ENCODE assay signal across 13 mouse cellular contexts in genomic region chr9:116906955-116907354, GRCm38 (mm10).
DNase-seq lines count a peak whose midpoint lies in the region; ATAC-seq and TF ChIP-seq lines count a peak whose summit lies in the region.
"Had no signal": no experiment of that assay in that cellular context is flagged by ENCODE, and none has a peak within 500 bp of the region (broad histone marks: within the 10 kb centered on the region; RNA-seq: fewer than 3 reads in every experiment).

No protein-coding gene starts in this region.

- TF ChIP-seq CTCF in hindbrain, postnatal 0 days (IDR thresholded peaks at IDR 0.05; ENCODE audit: low read depth): peak; percentile 61
- TF ChIP-seq CTCF in lung, postnatal 0 days (IDR thresholded peaks at IDR 0.05): peak; percentile 54
- peak; percentile 31; the same call in 1 of the 2 replicates for TF ChIP-seq CTCF in bone marrow, adult 2 months (IDR thresholded peaks at IDR 0.05; ENCODE audit: control insufficient read depth, insufficient read depth, low read length)

- H3K27ac ChIP-seq in hindbrain, postnatal 0 days: no peak overlapping the region
- H3K27ac ChIP-seq in hindbrain, embryonic 12.5 days: no peak overlapping the region
- H3K27ac ChIP-seq in lung, postnatal 0 days (ENCODE audit: low read length): no peak overlapping the region
- no peak overlapping the region for H3K27ac ChIP-seq in bone marrow, adult 2 months (ENCODE audit: control insufficient read depth, insufficient read depth, low read depth, low read length, poor library complexity)
- H3K27ac ChIP-seq: heart, embryonic 10.5 days; limb, embryonic 13.5 days had no signal

- ATAC-seq in hindbrain, postnatal 0 days: no peak
- ATAC-seq in hindbrain, embryonic 12.5 days (ENCODE audit: low FRiP score): no peak
- ATAC-seq in lung, postnatal 0 days: no peak
- ATAC-seq: activated CD4-positive, CD25-positive, alpha-beta regulatory T cell, adult 4 months had no signal

- no peak for TF ChIP-seq POLR2A in bone marrow, adult 2 months (IDR thresholded peaks at IDR 0.05; ENCODE audit: borderline replicate concordance, control insufficient read depth, low read depth, low read length)

- no peaks in the 10 kb centered on the region for H3K9me3 ChIP-seq in hindbrain, postnatal 0 days (ENCODE audit: low read length)
- H3K9me3 ChIP-seq in hindbrain, embryonic 12.5 days (replicated peaks): no peaks in the 10 kb centered on the region
- no peaks in the 10 kb centered on the region for H3K9me3 ChIP-seq in lung, postnatal 0 days (ENCODE audit: low read length)
- H3K9me3 ChIP-seq: heart, embryonic 10.5 days; limb, embryonic 13.5 days had no signal

- 64% methylated on average over 4 of the region's 4 CpGs for WGBS in hindbrain, postnatal 0 days
- 66% methylated on average over 4 of the region's 4 CpGs for WGBS in hindbrain, embryonic 12.5 days
- 54% methylated on average over 4 of the region's 4 CpGs for WGBS in lung, postnatal 0 days
- WGBS in bone marrow, adult 2 months: 56% methylated on average over 4 of the region's 4 CpGs

- H3K4me1 ChIP-seq in hindbrain, postnatal 0 days (ENCODE audit: insufficient read depth, low read length): no peaks in the 10 kb centered on the region; the same call in 1 of the 2 replicates
- 0 out of 2 replicates have a peak, but pooled peaks cover 6% of the 10 kb centered on the region for H3K4me1 ChIP-seq in hindbrain, embryonic 12.5 days
- H3K4me1 ChIP-seq in lung, postnatal 0 days (ENCODE audit: insufficient read depth, low read depth, low read length): no peaks in the 10 kb centered on the region
- no peaks in the 10 kb centered on the region; the same call in 1 of the 2 replicates for H3K4me1 ChIP-seq in bone marrow, adult 2 months (ENCODE audit: control insufficient read depth, insufficient read depth, low read length)
- H3K4me1 ChIP-seq: heart, embryonic 10.5 days had no signal

- no peaks in the 10 kb centered on the region for H3K36me3 ChIP-seq in hindbrain, postnatal 0 days (ENCODE audit: insufficient read depth, low read length)
- no peaks in the 10 kb centered on the region for H3K36me3 ChIP-seq in hindbrain, embryonic 12.5 days
- no peaks in the 10 kb centered on the region for H3K36me3 ChIP-seq in lung, postnatal 0 days (ENCODE audit: insufficient read depth, low read length)
- H3K36me3 ChIP-seq: heart, embryonic 10.5 days; limb, embryonic 13.5 days had no signal

- H3K27me3 ChIP-seq in hindbrain, postnatal 0 days (ENCODE audit: insufficient read depth, low read length): no peaks in the 10 kb centered on the region
- peaks cover 7% of the 10 kb centered on the region; the same call in 1 of the 2 replicates for H3K27me3 ChIP-seq in hindbrain, embryonic 12.5 days
- no peaks in the 10 kb centered on the region for H3K27me3 ChIP-seq in lung, postnatal 0 days (replicated peaks; ENCODE audit: insufficient read depth, low read length)
- H3K27me3 ChIP-seq: limb, embryonic 13.5 days had no signal

- DNase-seq in hindbrain, postnatal 0 days (ENCODE audit: low spot score): no peak
- DNase-seq in lung, postnatal 0 days (ENCODE audit: low spot score): no peak
- no peak for DNase-seq in lung, adult 18-20 months
- DNase-seq in testis, postnatal 10 days (ENCODE audit: low spot score): peak; percentile 48
- no peak for DNase-seq in embryo, embryonic 11 days
- no peak for DNase-seq in adrenal gland, adult 18-20 months (ENCODE audit: low spot score in 2 of 2)
- DNase-seq: cerebellum, postnatal 36 days; kidney, adult 18-20 months had no signal

- no peak overlapping the region for H3K9ac ChIP-seq in hindbrain, postnatal 0 days (replicated peaks; ENCODE audit: low read length)
- no peak overlapping the region for H3K9ac ChIP-seq in hindbrain, embryonic 12.5 days
- H3K9ac ChIP-seq in lung, postnatal 0 days (replicated peaks; ENCODE audit: low read depth): no peak overlapping the region
- H3K9ac ChIP-seq: limb, embryonic 13.5 days had no signal

- H3K4me3 ChIP-seq in hindbrain, postnatal 0 days (ENCODE audit: low read length): no peak overlapping the region
- H3K4me3 ChIP-seq in hindbrain, embryonic 12.5 days: no peak overlapping the region
- no peak overlapping the region for H3K4me3 ChIP-seq in lung, postnatal 0 days (ENCODE audit: low read depth, low read length)
- no peak overlapping the region for H3K4me3 ChIP-seq in bone marrow, adult 2 months (replicated peaks; ENCODE audit: control insufficient read depth, low read depth, low read length)
- H3K4me3 ChIP-seq: heart, embryonic 10.5 days; limb, embryonic 13.5 days had no signal

- H3K4me2 ChIP-seq in hindbrain, postnatal 0 days (ENCODE audit: low read depth, low read length): no peak overlapping the region
- H3K4me2 ChIP-seq in hindbrain, embryonic 12.5 days (replicated peaks): no peak overlapping the region
- H3K4me2 ChIP-seq in lung, postnatal 0 days (replicated peaks; ENCODE audit: low read depth, low read length): no peak overlapping the region
- H3K4me2 ChIP-seq: limb, embryonic 13.5 days had no signal

- no peak for TF ChIP-seq EP300 in lung, postnatal 0 days (IDR thresholded peaks at IDR 0.05)
